Mouse (Mus musculus) G1E (cell line): ENCODE measurements around the gene Gm49027. TPM values are rescaled to one million over a fixed set of nuclear protein-coding genes. Genes with fewer than 3 reads are reported as not detected.

ENCODE experiments used
- ATAC-seq: 2 replicates; pipeline ENCODE4 v1.8.0; 2016; ENCODE audit warnings: mild to moderate bottlenecking; ENCODE audit not compliant: insufficient number of reproducible peaks, poor library complexity, low FRiP score, severe bottlenecking; ENCODE audit errors: extremely low read depth
- DNase-seq: peaks from one replicate; pipeline ENCODE4 v3.0.0; 2012; ENCODE audit warnings: low spot score
- H3K27me3 ChIP-seq: 2 replicates; pipeline ENCODE4 v1.6.1; 2012; ENCODE audit warnings: mild to moderate bottlenecking, low read length, inconsistent platforms; ENCODE audit not compliant: insufficient read depth
- H3K36me3 ChIP-seq: replicated peaks from 2 replicates; pipeline ENCODE3; 2012; ENCODE audit warnings: mild to moderate bottlenecking, inconsistent platforms
- H3K4me1 ChIP-seq: 2 replicates; pipeline ENCODE4 v1.6.1; 2012; ENCODE audit warnings: low read depth, low read length, inconsistent platforms, mixed read lengths; ENCODE audit not compliant: insufficient read depth
- H3K4me3 ChIP-seq: 2 replicates; pipeline ENCODE4 v1.5.1; 2012; ENCODE audit warnings: low read depth, mild to moderate bottlenecking, inconsistent platforms, low read length, moderate library complexity, mixed read lengths
- H3K9me3 ChIP-seq: replicated peaks from 2 replicates; pipeline ENCODE4 v1.6.1; 2012; ENCODE audit warnings: inconsistent platforms
- CTCF ChIP-seq: IDR thresholded peaks from 2 replicates; pipeline ENCODE4 v1.5.1; 2012; ENCODE audit warnings: low read depth, low read length, inconsistent platforms, mixed read lengths
- GATA1 ChIP-seq: IDR thresholded peaks from 2 replicates; pipeline ENCODE4 v1.6.1; 2012; ENCODE audit warnings: borderline replicate concordance, low read length, inconsistent platforms, mixed read lengths
- GATA2 ChIP-seq: IDR thresholded peaks from 2 replicates; pipeline ENCODE4 v1.6.1; 2012; ENCODE audit warnings: low read depth, low read length, inconsistent platforms, borderline replicate concordance
- POLR2AphosphoS5 ChIP-seq: IDR thresholded peaks from 2 replicates; pipeline ENCODE4 v1.6.1; 2012; ENCODE audit warnings: low read depth, low read length, inconsistent platforms; ENCODE audit not compliant: insufficient replicate concordance
- TAL1 ChIP-seq: conservative IDR thresholded peaks from 2 replicates; pipeline ENCODE4 v1.6.1; 2012; ENCODE audit warnings: low read depth, low read length, inconsistent platforms, mixed read lengths
- polyA plus RNA-seq: library from polyadenylated mRNA; stranded (reverse); fragments of >175 nt; gene quantifications from 2 replicates; pipeline ENCODE4 v1.2.3, GENCODE M21; 2012
- total RNA-seq, 2 experiments: library from RNA; stranded (forward) in 1 of 2; stranded (reverse) in 1 of 2; fragments of 200-1000 nt in 1 of 2; fragments of >200 nt in 1 of 2; fragmentation: Nextera tagmentation in 1 of 2; gene quantifications; 2 replicates each; pipeline ENCODE4 v1.2.3; 2014 to 2017

Gm49027 gene
- total and polyA plus RNA-seq, 3 experiments = 0.20 to 0.71 TPM; not detected in 1

GRCm38 (mm10) chr5:123489112-123489785 lies 36.0 kb downstream of the Gm49027 start, which contains the start of the genes Lrrc43 and Il31:
Gene Lrrc43 (plus strand): TSS chr5:123489305.
Gene Il31 (minus strand): TSS chr5:123489489.
- H3K4me1 ChIP-seq = no peaks in the 10 kb centered on the region
- TF ChIP-seq POLR2AphosphoS5 (no peak), GATA1 (no peak), TAL1 (no peak), CTCF (no peak), GATA2 (no peak)
- ATAC-seq (no peak), DNase-seq (no peak)
- H3K27me3 ChIP-seq = peaks cover 34% of the 10 kb centered on the region
- no peaks in the 10 kb centered on the region for H3K9me3 ChIP-seq
- no peaks in the 10 kb centered on the region for H3K36me3 ChIP-seq
- no peak within 1 kb of the TSS for H3K4me3 ChIP-seq

GRCm38 (mm10) chr5:123487659-123488395 lies 37.5 kb downstream of the Gm49027 start:
- TF ChIP-seq GATA1 (no peak), GATA2 (no peak), POLR2AphosphoS5 (no peak), CTCF (no peak), TAL1 (no peak)
- Histone ChIP-seq H3K27me3 (peaks cover 29% of the 10 kb centered on the region), H3K4me1 (no peaks in the 10 kb centered on the region), H3K9me3 (no peaks in the 10 kb centered on the region), H3K36me3 (no peaks in the 10 kb centered on the region), H3K4me3 (no peak overlapping the region)
- ATAC-seq (no peak), DNase-seq (no peak)

DNA sequence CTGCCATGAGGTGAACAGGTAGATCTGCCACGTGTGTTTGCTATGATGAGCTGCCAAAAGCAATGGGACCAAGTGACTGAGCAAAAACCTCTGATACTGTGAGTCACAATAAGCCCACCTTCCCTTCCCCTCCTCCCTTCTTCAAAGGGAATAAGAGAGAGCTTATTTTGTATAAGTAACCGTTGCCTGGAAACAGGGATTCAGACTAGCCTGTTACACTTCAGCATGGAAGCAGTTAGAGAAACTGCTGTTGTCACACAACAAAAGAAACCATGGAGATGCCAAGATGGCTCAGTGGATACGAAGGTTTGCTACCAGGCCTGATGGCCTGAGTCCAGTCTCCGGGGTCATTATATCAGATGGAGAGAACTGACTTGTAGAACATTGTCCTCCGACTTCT lies 51.5 kb downstream of the Gm49027 start:
- Histone ChIP-seq H3K4me3 (no peak overlapping the region), H3K4me1 (no peaks in the 10 kb centered on the region), H3K36me3 (no peaks in the 10 kb centered on the region), H3K27me3 (peaks cover 9% of the 10 kb centered on the region; the same call in 1 of the 2 replicates), H3K9me3 (no peaks in the 10 kb centered on the region)
- TF ChIP-seq TAL1 (no peak), GATA2 (no peak), CTCF (no peak), POLR2AphosphoS5 (no peak), GATA1 (no peak)
- DNase-seq (no peak), ATAC-seq (no peak)

- Histone ChIP-seq H3K27me3 (peaks cover 12% of the 10 kb centered on the region), H3K9me3 (no peaks in the 10 kb centered on the region), H3K4me3 (no peak overlapping the region), H3K36me3 (no peaks in the 10 kb centered on the region), H3K4me1 (no peaks in the 10 kb centered on the region)
- TF ChIP-seq GATA2 (no peak), CTCF (no peak), POLR2AphosphoS5 (no peak), GATA1 (no peak), TAL1 (no peak)
- DNase-seq = no peak
- no peak for ATAC-seq
Measured at GRCm38 (mm10) chr5:123470784-123471400, 54.4 kb downstream of the Gm49027 start.

DNA sequence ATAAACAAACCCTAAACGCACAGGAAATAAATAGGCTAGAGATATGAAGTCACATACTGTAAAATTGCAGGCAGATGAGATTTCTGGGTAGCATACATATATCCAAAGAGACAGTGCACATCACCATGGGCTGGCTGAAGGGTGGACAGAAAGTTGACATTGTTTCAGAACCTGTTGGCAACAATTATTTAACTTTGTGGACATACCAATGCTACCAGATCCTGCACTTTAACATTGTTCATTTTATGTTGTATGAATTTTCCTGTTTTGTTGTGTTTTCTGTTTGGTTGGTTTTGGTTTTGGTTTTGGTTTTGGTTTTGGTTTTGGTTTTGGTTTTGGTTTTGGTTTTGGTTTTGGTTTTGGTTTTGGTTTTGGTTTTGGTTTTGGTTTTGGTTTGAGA lies 60.6 kb downstream of the Gm49027 start:
- no peak for TF ChIP-seq GATA1
- no peak for TF ChIP-seq POLR2AphosphoS5
- no peak for TF ChIP-seq GATA2
- no peak for TF ChIP-seq CTCF
- no peak for TF ChIP-seq TAL1
- ATAC-seq = no peak
- H3K9me3 ChIP-seq = no peaks in the 10 kb centered on the region
- H3K4me3 ChIP-seq = no peak overlapping the region
- H3K36me3 ChIP-seq = no peaks in the 10 kb centered on the region
- no peak for DNase-seq
- H3K27me3 ChIP-seq = peaks cover 6% of the 10 kb centered on the region; the same call in 1 of the 2 replicates
- H3K4me1 ChIP-seq = peaks cover 2% of the 10 kb centered on the region; the same call in 1 of the 2 replicates

Other genes starting within 250 kb of the Gm49027 start
- 33.9 and 41.0 TPM in 2 replicates for gene Bcl7a, start 181.7 kb downstream of the Gm49027 start, total RNA-seq (2014; fragmentation: Nextera tagmentation)
- 13.4 and 14.8 TPM in 2 replicates for gene Bcl7a, start 181.7 kb downstream of the Gm49027 start, total RNA-seq (2017)
- gene Bcl7a, start 181.7 kb downstream of the Gm49027 start, polyA plus RNA-seq = 41.1 and 49.4 TPM in 2 replicates
- gene Mlxip, start 130.7 kb downstream of the Gm49027 start, total RNA-seq (2014; fragmentation: Nextera tagmentation) = 42.8 and 42.9 TPM in 2 replicates
- gene Mlxip, start 130.7 kb downstream of the Gm49027 start, total RNA-seq (2017) = 3.9 TPM in 2 replicates
- gene Mlxip, start 130.7 kb downstream of the Gm49027 start, polyA plus RNA-seq = 13.2 and 15.8 TPM in 2 replicates
- not detected in 2 replicates for gene Lrrc43, start 36.2 kb downstream of the Gm49027 start, total RNA-seq (2014; fragmentation: Nextera tagmentation)
- gene Lrrc43, start 36.2 kb downstream of the Gm49027 start, total RNA-seq (2017) = not detected in 2 replicates
- gene Lrrc43, start 36.2 kb downstream of the Gm49027 start, polyA plus RNA-seq = not detected in 2 replicates
- not detected in 2 replicates for gene Il31, start 36.0 kb downstream of the Gm49027 start, total RNA-seq (2014; fragmentation: Nextera tagmentation)
- gene Il31, start 36.0 kb downstream of the Gm49027 start, total RNA-seq (2017) = not detected in 2 replicates
- gene Il31, start 36.0 kb downstream of the Gm49027 start, polyA plus RNA-seq = not detected in 2 replicates
- gene B3gnt4, start 15.0 kb downstream of the Gm49027 start, total RNA-seq (2014; fragmentation: Nextera tagmentation) = not detected in 2 replicates
- gene B3gnt4, start 15.0 kb downstream of the Gm49027 start, total RNA-seq (2017) = 0.11 and 0.29 TPM in 2 replicates
- not detected in 2 replicates for gene B3gnt4, start 15.0 kb downstream of the Gm49027 start, polyA plus RNA-seq
- gene Diablo, start 1.3 kb downstream of the Gm49027 start, total RNA-seq (2014; fragmentation: Nextera tagmentation) = 26.0 and 29.6 TPM in 2 replicates
- gene Diablo, start 1.3 kb downstream of the Gm49027 start, total RNA-seq (2017) = 47.6 and 51.3 TPM in 2 replicates
- 4.0 and 6.3 TPM in 2 replicates for gene Diablo, start 1.3 kb downstream of the Gm49027 start, polyA plus RNA-seq
- 28.1 and 31.4 TPM in 2 replicates for gene Vps33a, start 47.5 kb upstream of the Gm49027 start, total RNA-seq (2014; fragmentation: Nextera tagmentation)
- gene Vps33a, start 47.5 kb upstream of the Gm49027 start, total RNA-seq (2017) = 36.3 and 37.9 TPM in 2 replicates
- 9.4 and 11.5 TPM in 2 replicates for gene Vps33a, start 47.5 kb upstream of the Gm49027 start, polyA plus RNA-seq
- gene Clip1, start 159.1 kb upstream of the Gm49027 start, total RNA-seq (2014; fragmentation: Nextera tagmentation) = 59.1 and 75.4 TPM in 2 replicates
- 47.8 and 49.1 TPM in 2 replicates for gene Clip1, start 159.1 kb upstream of the Gm49027 start, total RNA-seq (2017)
- 12.0 and 12.9 TPM in 2 replicates for gene Clip1, start 159.1 kb upstream of the Gm49027 start, polyA plus RNA-seq
- 68.2 and 93.6 TPM in 2 replicates for gene Zcchc8, start 195.6 kb upstream of the Gm49027 start, total RNA-seq (2014; fragmentation: Nextera tagmentation)
- 33.3 and 41.4 TPM in 2 replicates for gene Zcchc8, start 195.6 kb upstream of the Gm49027 start, total RNA-seq (2017)
- 55.2 and 79.4 TPM in 2 replicates for gene Zcchc8, start 195.6 kb upstream of the Gm49027 start, polyA plus RNA-seq
- gene Rsrc2, start 223.9 kb upstream of the Gm49027 start, total RNA-seq (2014; fragmentation: Nextera tagmentation) = 141 and 148 TPM in 2 replicates
- 130 and 151 TPM in 2 replicates for gene Rsrc2, start 223.9 kb upstream of the Gm49027 start, total RNA-seq (2017)
- 8.2 and 18.3 TPM in 2 replicates for gene Rsrc2, start 223.9 kb upstream of the Gm49027 start, polyA plus RNA-seq
- 100 and 117 TPM in 2 replicates for gene Kntc1, start 224.2 kb upstream of the Gm49027 start, total RNA-seq (2014; fragmentation: Nextera tagmentation)
- gene Kntc1, start 224.2 kb upstream of the Gm49027 start, total RNA-seq (2017) = 61.9 and 68.0 TPM in 2 replicates
- gene Kntc1, start 224.2 kb upstream of the Gm49027 start, polyA plus RNA-seq = 3.2 and 3.8 TPM in 2 replicates